Mouse (Mus musculus) lung, adult 2 months (tissue): Measurements from ENCODE around the gene Kat5.

Source experiments
- CTCF ChIP-seq: fragments of 200-500 bp; IDR thresholded peaks from 2 replicates; pipeline ENCODE4 v1.5.1; 2011; ENCODE audit warnings: mild to moderate bottlenecking, low read length, control low read depth; ENCODE audit not compliant: insufficient read depth
- POLR2A ChIP-seq: fragments of 200-500 bp; IDR thresholded peaks from 2 replicates; pipeline ENCODE4 v1.6.1; 2011; ENCODE audit warnings: low read depth, mild to moderate bottlenecking, control low read depth, low read length, borderline replicate concordance; ENCODE audit errors: extremely low read depth

DNA sequence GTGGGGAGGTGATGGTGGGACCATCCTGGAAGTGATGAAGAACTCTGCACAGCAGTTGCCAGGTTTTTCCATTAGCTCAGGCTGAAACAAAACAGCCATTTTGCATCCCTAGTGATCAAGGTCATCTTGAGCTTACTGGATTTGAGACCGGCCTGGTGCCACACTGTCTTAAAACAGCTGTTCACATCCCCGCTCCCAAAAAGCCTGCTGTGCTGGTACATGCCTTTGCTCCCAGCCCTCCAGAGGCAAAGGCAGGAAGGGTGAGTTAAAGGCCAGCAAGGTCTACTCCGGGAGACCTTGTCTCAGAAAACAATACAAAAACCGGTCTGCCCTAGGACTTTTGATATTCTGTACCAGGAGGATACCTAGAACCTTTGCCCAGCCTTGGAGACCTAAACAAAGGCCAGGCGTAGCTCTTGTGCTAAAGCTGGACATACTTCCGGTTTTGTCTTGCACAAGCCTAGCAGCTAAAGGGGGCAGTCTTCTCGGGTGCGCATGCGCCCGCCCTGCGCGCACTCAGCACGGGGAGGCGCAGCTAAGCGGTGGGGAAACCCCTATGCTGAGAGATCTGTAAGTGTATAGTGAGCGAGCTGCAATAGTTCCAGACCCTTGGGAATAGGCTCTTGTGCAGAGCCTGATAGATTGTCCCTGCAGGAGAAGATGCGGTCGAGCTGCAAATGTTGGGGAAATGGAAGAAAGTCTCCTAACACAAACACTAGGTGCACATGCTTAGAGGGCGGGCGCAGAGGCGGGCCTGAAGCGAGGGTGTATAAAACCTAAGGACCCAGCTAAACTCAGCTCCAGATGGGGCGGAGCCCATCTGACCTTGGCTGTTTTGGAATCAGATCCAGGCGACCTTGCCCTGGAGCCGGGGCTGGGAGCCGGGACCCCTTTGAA lies 38.6 kb upstream of the Kat5 start:
- TF ChIP-seq CTCF (no peak), POLR2A (0 out of 2 replicates have a peak, but pooled peaks have one; percentile 42)
